Mouse (Mus musculus): ENCODE measurements around the gene Sppl3.
A peak's percentile ranks its signal among the peaks of the same experiment; 100 is the strongest.

Gene Sppl3

DNA sequence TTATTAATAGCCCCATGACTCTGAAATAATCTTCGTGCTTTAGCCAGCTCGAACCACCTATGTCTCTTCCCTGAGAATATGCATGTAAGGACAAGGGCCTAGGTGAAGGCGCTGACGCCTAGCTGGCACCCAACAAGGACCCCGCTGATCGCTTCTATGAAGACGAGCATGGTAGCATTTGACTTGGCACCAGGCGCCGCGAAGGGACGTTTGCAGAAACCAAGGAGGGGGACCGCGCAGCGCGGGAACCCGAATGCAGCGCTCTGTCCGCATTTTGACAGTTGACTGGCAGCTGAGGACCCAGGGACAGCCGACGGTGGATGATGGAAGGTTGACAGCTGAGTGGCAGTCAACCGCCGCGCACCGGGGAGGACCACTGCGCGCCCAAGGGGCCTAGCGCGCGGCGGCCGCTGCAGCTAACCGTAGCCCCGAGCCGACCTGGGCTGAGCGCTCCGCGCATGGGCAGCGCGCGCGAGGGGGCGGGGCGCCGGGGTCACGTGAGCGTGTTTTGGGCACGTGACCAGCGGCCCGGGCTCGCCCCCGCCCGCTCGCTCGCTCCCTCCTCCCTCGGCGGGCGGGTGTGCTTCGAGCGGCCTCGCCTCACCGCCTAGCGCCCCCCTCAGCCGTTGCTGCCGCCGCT lies at the start of gene Sppl3:
Sppl3 (plus strand) TSS at position 561 of the 640 bp plus-strand sequence.
- DNase-seq (ENCODE audit: low spot score), result peak; percentile 89

DNA sequence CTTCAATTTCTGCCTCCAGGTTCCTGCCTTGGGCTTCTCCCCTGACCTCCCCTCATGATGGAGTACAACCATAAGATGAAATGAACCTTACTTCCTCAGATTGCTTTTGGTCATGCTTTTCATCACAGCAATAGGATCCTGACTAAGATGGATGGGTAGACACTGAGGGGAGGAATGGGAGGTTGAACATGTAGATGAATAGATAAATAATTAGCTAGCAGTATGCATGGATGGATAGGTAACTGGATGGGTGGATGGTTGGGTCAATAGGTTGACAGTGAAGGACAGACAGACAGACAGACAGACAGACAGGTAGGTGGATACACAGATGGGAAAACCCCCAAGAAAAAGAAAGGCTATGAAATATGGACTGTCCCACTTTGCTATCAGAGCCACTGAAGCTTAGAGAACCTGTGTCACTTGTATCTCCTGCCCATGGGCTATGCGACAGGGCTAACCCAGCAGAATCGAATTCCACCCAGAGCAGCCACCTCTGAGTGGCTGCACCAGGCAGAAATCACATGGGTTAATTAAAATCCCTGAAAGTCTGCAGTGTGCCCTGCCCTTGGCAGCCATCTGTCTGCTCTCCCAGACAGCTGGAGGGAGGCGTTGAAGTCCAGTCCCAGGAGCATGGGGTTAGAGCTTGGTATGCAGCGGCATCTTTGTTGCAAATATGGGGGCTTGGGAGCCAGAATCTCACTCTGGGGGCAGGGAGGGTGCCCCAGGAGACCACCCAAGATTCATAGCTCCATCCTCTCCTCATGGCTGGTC lies 49.2 kb upstream of the Sppl3 start:
- DNase-seq (ENCODE audit: low spot score), result no peak

DNA sequence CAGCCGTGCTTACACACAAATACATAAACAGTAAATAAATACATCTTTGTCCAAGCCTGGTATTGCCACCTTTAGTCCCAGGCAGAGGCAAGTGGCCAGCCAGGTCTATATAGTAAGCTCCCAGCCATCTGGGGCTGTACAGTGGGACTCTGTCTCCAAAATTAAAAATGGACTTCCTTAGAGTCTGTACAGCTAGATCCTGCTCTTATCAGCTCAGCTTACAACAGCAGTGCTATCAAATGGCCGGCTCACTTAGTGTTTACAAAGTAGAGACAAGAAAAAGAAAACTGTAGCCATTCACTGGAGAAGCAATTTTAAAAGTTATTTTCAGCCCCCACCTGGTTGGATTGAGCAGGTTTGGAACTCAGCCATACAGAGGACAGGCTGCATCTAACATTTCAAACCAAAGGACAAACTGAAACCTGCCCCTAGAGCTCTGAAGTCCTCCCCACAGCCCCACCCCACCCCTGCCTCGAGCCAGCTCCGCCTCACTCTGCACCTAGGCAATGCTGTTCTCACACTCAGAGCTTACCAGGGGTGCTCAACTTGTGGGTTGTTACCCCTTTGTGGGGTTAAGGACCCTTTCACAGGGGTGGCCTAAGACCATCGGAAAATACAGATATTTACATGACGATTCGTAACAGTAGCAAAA lies 46.5 kb upstream of the Sppl3 start:
- peak; percentile 77 for DNase-seq (ENCODE audit: low spot score)

DNA sequence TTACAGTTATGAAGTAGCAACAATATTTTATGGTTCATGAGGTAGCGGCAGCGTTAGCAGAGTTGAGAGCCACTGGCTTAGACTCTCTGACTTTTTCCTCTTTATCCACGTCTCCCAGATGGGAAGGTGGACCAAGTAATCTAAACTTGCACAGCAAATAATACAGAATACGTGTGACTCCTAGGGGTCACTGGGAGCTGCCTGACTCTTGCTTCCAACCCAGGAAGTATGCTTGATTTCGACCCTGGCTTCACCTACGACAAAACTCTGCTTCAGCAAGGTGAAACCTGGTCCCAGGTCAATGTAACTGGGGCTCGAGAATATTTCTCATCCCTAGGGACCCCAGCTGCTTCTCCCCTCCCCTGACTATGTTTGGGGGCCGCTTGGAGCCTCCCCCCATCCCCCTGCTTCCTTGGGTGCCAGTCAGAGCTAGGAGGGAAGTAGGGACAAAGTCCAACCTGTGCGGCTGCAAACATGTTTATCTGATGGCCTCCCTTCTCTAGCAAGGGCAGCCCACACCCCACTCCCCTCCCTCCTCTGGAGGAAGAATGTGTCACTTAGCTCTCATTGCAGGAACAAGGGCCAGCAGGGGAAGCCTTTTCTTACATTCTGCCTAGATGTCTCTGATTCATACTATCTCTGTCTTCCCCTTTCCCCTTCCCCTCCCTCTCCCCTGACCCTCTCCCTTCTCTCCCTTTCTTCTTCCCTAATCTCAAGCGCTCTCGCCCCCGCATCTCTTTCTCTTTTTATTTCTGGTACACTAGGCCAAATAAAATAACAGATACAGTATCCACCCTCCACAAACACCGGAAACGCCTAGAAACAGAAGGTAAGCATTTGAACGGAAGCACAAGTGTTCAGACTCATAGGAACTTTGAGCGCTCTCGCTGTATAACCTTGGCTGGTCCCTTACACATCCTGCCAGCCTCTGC lies 45.7 kb upstream of the Sppl3 start:
- peak; percentile 89 for DNase-seq (ENCODE audit: low spot score)

DNA sequence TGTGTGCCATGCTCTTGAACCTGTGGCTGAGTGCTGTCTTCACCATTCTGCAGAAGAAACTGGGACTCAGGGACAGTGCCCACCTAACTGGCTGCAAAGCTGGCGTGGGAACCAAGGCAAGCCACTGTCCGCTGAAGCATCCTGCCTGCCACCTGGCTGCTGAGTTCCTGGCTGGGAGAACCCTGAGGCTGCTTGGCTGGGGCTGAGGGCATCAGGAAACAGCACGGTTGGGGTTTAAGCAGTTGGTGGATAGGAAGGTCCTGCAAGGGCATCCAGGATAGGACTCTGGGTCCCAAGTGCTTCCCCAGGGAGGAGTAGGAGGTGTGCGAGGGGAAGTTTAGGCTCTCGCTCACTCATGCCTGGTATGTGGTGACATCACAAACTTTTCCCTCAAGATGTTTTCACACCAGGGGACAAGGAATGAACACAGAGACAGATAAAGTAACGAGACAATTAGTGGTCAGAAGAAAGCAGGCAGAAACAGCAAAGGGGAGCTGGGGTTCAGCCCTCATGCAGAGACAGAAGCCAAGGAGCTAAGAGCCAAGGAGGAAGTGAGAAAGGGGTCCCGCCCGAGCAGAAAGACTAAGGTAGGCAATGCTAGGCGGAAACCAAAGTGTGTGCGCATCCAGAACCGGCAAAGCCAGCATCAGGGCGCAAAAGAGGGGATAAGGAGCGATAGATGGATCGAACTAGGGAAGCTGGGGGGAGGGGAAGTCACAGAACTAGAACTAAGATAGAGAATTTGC lies 43.2 kb upstream of the Sppl3 start:
- no peak for DNase-seq (ENCODE audit: low spot score)

DNA sequence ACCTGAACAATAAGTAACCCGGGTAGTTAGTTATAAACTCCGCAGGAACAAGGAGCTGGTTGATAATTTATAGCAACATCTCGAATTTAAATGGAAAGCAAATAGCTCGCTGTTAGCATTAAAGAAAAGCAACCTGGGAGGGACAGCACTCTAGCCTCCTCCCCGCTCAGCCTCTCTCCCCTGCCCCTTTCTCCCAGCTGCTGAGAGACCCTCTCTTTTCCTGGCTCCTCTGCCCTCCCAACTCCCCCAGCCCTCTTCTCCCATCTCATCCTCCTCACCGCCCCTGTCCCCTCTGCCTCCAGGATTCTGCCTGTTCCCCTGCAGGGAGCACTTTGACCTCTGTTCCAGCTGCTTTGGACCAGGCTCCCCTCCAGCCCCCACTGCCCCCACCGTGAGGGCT lies 42.3 kb upstream of the Sppl3 start:
- DNase-seq (ENCODE audit: low spot score), result peak; percentile 81

DNA sequence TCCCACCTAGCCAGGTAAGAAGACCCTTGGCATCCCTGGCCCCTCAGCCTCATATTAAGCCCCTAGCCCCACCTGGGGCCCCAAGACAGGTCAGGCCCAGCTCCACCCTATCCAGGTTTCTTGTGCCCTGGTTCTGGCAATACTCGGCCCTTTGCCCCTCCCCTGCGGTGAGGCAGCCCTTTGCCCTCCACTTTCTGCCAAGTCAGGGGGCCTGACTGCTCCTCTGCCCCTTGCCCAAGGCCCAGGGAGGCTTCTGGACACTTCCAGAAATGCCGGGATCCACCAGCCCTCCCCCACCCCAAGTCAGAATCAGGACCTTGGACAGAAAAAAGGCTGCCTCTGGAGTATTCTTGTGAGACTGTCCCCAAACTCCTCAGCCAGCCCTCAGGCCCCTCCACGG lies 41.9 kb upstream of the Sppl3 start:
- peak; percentile 78 for DNase-seq (ENCODE audit: low spot score)

DNA sequence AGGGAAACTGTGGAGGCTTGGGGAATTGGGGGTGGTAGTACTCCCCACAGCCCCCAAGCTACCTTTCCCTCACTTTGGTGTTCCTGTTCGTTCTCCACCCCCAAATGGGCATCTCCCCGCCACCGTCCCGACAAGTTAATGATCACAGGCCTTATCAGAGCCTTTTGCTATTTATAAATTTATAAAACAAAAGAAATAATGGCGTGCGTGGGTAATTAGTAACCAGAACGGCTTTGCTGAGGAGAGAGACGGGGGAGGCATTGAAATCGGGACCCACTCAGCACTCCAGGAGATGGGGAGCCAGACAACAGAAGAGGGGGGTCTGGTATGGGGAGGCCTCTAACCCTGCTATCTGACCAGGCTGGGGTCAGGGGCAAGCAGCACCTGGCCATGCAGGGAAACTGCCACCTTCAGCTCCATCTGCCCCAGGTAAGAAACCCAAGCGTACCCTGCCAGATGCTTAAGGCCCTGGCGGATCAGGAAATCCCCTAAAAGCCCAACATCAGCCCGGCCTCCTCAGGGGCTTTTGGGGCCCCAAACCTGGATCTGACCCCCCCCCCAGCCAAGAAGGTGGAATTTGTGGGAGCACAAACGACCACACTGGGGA lies 41.2 kb upstream of the Sppl3 start:
- no peak for DNase-seq (ENCODE audit: low spot score)

DNA sequence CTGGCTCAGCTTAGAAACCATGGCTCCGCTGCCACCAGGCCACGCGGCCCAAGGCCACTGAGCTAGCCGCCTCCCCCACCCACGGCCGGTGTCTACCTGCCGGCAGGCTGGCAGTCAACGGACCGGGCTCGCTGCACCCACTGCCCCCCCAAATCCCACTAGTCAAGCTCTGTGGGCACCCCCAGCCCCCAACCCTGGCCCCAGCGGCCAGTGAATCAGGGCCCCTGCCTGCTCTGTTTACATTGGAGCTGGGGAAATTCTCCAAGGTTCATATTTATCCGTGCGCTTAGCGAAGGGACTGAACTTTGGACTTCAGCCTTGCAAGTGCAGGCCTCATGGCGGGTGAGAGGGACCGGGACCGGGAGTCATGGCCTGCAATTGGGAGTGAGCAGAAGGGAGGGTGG lies 40.1 kb upstream of the Sppl3 start, which contains the start of gene Hnf1a:
Hnf1a (minus strand) TSS at position 271 of the 404 bp plus-strand sequence.
- peak; percentile 84 for DNase-seq (ENCODE audit: low spot score)

DNA sequence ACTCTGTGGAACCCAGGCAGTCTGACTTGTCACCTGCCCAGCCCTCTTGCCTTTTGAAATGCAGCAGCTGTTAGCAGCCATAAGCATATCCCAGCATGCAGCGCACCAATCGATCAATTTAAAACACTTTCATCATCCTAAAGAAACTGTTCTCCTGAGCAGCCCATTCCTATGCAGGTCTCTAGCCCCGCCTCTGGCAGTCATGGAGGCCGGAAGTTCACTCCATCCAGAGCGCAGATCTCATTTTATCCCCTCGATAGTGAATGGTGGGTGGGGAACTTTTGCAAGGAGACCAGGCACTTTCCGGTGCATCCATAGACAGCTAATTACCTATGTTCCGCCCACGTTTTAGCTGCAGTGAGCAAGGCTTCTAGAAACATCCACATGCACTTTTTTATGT lies 38.7 kb upstream of the Sppl3 start:
- no peak for DNase-seq (ENCODE audit: low spot score)

DNA sequence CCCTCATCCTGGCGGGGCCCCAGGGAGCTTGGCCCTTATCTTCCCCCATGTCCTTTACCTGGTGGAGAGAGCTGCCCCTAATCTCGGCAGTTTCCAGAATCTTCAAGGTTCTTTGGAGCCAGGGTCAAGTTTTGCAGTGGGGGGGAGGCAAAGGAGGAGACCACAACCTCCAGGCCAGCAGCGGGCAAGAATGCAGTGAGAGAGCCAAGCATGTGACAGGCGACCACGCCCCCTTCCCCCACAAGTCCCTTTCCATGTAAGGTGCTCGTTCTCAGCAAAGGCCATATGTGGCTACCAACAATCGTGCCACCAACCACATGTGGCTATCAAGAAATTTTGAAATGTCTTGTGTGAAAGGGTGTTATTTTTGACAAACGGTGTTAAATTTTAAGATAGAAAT lies 37.8 kb upstream of the Sppl3 start:
- DNase-seq (ENCODE audit: low spot score), result no peak

DNA sequence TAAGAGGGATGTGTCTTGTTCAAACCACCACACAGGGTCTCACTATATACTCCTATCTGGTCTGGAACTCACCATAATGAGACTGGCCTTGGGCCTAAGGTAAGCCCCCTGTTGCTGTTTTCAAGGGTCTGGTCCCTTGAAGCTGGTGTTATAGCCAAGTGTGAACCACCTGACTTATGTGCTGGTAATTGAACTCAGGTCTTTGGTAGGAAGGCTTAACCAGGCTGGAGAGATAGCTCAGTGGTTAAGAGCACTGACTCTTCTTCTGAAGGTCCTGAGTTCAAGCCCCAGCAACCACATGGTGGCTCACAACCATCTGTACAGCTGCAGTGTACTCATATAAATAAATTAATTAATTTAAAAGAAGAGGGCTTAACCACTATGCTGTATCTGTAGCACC lies 34.0 kb upstream of the Sppl3 start:
- no peak for DNase-seq (ENCODE audit: low spot score)

DNA sequence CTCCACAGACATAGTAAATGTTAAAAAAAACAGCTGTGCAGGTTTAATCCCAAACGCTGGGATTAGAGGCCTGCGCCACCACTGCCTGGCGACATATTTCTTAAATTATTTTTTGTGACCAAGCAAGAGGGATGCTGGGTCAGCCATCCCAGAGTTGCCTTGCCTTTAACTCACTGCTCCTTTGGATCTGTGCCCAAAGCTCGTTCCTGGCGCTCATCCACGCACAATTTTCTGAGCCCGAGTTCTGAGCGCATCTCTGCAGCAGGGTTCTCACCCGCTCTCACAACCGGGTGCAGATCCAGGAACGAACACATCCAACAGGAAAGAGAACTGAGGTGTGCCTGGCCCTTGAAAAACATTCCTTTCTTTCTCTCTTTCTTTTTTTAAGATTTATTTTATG lies 32.5 kb upstream of the Sppl3 start:
- no peak for DNase-seq (ENCODE audit: low spot score)

DNA sequence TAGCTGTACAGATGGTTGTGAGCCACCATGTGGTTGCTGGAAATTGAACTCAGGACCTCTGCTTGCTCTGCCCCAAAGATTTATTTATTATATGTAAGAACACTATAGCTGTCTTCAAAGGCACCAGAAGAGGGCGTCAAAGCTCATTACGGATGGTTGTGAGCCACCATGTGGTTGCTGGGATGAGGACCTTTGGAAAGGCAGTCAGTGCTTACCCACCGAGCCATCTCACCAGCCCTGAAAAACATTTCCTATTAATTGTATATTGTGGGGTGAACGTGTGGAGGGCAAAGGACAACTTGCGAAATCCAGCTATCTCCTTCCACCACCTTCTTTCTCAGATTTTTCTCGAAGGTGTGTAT lies 32.1 kb upstream of the Sppl3 start:
- DNase-seq (ENCODE audit: low spot score), result peak; percentile 58

DNA sequence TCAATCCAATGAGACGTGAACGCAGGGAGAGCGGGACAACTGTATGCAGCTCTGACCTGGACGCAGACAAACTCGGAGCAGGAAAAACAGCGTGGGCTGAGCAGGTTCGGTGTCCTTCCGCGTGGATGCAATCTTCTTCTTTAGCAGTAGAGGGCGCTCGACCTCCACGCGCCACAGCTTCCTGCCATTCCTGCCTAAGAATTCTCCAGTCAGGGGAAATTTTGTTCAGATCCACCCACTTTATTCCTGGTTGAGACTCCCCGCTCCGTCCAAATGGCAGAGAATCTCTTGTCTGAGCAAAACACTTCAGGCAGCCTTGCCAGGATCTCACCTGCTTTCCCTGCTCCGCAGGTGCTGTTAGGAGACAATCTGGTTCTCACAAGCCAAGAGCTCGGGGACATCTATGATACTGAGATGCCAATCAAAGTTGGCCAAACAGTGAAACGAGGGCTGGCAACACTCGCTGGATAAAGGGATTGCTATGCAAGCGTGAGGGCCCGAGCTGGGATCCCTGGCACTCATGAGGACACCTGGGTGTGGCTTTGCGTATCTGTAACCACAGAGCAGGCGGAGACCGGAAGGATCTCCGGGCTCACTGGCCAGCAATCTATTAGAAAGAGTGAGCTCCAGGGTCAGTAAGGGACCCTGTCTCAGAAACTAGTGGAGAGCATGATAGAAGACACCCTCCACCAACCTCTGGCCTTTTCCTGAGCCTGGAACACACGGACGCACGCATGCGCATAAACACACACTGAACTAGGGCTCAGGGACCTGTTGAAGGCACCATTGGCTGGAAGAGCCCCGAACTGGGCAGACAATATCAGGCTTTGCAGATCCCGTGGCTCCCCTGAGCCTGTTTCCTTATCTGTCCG lies 31.5 kb upstream of the Sppl3 start:
- DNase-seq (ENCODE audit: low spot score), result peak; percentile 68

DNA sequence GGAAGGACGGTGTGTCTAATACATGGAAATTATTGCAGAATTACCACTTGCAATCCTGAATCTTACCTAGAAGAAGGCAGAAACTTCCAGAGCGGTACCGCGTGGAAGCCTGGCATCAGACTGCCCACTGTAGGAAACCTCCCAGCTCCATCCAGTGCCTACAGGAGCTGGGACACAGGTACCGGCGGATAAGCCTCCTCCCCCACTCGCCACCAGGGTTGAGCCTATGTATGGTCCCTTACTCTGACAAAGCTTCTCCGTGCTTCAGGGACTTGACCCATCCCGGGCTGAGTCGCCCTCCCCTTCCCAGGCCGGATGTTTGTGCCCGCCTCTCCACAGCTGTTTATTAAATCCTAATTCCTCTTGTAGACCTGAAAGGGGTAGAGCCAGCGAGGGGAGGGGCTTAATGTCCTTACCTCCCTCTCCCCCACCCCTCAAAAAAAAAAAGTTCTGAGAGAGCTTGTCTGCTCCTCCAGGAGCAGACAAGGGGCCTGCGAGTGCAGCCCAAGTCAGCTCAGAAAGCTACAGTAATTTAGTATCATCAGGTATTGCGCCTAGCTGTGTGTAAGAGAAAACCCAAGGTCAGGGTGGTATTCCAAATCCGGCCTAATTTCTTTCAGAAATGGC lies 30.7 kb upstream of the Sppl3 start:
- DNase-seq (ENCODE audit: low spot score), result peak; percentile 40

DNA sequence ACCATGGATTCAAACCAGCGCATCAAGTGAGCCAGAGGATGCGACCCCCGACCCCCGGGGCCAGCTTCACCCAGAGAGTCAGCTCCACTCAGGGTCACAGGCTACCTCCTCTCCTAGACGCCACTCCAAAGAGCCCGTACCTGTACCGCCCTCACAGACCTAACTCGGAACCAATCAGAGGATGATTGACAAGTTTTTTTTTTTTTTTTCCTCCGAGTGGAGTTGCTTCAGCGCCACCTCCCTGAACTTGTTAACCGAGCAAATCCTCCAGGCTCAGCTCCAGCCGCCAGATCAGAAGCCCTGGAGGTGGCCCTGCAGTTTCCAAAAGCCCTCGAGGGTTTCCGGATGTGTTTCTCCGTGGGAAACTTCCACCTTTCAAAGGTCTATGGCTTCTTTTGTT lies 28.9 kb upstream of the Sppl3 start:
- peak; percentile 38 for DNase-seq (ENCODE audit: low spot score)

DNA sequence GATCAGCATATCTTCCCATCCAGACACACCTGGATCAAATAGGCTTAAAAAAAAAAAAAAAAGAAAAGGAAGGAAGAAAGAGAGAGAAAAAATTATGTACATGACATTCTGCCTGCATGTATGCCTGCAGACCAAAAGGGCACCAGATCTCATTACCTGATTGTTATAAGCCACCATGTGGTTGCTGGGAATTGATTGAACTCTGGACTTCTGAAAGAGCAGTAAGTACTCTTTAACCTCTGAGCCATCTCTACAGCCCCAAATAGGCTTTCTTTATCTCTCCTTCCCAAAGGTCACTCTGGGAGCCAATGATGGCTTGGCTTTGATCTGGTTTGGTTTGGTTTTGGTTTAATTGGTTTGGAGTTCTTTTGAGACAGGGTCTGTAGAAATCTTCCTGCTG lies 25.9 kb upstream of the Sppl3 start:
- peak; percentile 74 for DNase-seq (ENCODE audit: low spot score)

DNA sequence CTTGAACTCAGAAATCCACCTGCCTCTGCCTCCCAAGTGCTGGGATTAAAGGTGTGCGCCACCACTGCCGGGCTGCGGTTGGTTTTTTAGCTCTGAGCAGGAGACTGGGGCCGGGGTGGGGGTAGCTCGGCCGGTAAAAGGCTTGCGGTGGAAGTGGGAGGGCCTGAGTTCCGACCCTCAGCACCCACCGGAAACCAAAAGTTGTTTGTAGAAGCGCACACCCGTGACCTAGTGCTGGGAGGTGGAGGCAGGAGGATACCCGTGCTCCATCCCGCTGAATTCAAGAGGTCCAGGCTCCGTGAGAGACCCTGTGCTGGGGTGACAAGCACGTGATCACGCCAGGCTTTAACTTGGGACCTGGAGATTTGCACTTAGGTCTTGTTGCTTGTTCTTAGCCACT lies 14.5 kb upstream of the Sppl3 start:
- DNase-seq (ENCODE audit: low spot score), result no peak

DNA sequence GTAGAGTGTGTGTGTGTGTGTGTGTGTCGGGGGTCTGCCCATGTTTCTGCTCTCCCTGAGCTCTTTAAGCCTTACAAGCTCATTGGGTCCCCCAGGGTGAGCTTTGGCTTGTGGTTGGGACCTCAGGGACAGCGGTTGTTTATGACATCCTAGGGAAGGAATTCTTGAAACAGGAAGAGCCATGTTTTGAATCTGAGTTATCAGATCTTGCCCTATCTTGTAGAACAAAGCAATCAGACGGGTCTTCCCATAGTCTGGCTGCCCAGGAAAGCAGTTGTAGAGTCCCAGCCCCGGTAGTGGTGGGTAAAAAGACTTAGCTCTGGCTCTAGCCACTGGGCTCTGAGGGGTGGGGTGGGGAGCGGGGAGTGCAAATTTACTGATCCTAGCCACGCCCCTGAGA lies 13.6 kb upstream of the Sppl3 start:
- DNase-seq (ENCODE audit: low spot score), result no peak
